Mouse (Mus musculus) liver, embryonic 16.5 days (tissue): Measurements from ENCODE around the gene Rasal3. TPM values are rescaled to one million over a fixed set of nuclear protein-coding genes. Genes with fewer than 3 reads are reported as not detected.
A peak's percentile ranks its signal among the peaks of the same experiment; 100 is the strongest.

Experiments
- ATAC-seq: fragments of 200-750 bp; cut with Nextera tagmentation; 2 replicates; pipeline ENCODE4 v1.8.0; 2017; ENCODE audit warnings: low read depth, mild to moderate bottlenecking, moderate number of reproducible peaks, moderate library complexity
- H3K27ac ChIP-seq: fragments of 300-500 bp; sonication (generic); 2 replicates; pipeline ENCODE4 v1.5.1; 2014; ENCODE audit warnings: mild to moderate bottlenecking, low read length
- H3K27me3 ChIP-seq: fragments of 300-500 bp; sonication (generic); 2 replicates; pipeline ENCODE4 v1.6.1; 2014; ENCODE audit warnings: low read depth, low read length, mixed read lengths; ENCODE audit not compliant: control insufficient read depth, insufficient read depth
- H3K36me3 ChIP-seq: fragments of 300-500 bp; sonication (generic); 2 replicates; pipeline ENCODE4 v1.6.1; 2014; ENCODE audit warnings: mild to moderate bottlenecking; ENCODE audit not compliant: control insufficient read depth, insufficient read depth
- H3K4me1 ChIP-seq: fragments of 300-500 bp; sonication (generic); 2 replicates; pipeline ENCODE4 v1.6.1; 2014; ENCODE audit warnings: low read depth, low read length, mixed read lengths; ENCODE audit not compliant: control insufficient read depth
- H3K4me2 ChIP-seq: fragments of 300-500 bp; sonication (generic); 2 replicates; pipeline ENCODE4 v1.6.1; 2014; ENCODE audit warnings: low read depth, low read length, mixed read lengths
- H3K4me3 ChIP-seq: fragments of 300-500 bp; sonication (generic); 2 replicates; pipeline ENCODE4 v1.5.1; 2014; ENCODE audit warnings: low read depth, mild to moderate bottlenecking, low read length
- H3K9ac ChIP-seq: fragments of 300-500 bp; sonication (generic); 2 replicates; pipeline ENCODE4 v1.6.1; 2014; ENCODE audit warnings: low read depth, low read length
- H3K9me3 ChIP-seq: fragments of 300-500 bp; sonication (generic); replicated peaks from 2 replicates; pipeline ENCODE4 v1.6.1; 2016; ENCODE audit warnings: low read length; ENCODE audit not compliant: control insufficient read depth
- WGBS: fragments of 180-500 bp; shearing (Covaris S2); extraction: QIAGEN DNeasy Blood & Tissue Kit; methylation state at CpG from one replicate; pipeline ENCODE4 v1.1.7; 2014; ENCODE audit not compliant: insufficient replicate concordance; 5-methylcytosine and 5-hydroxymethylcytosine counted together
- polyA plus RNA-seq: library from polyadenylated mRNA; unstranded; fragments of >200 nt; fragmentation: Nextera tagmentation; extraction: Ambion mirVana; gene quantifications from 2 replicates; pipeline ENCODE4 v1.2.1, GENCODE M21; 2015

Rasal3 gene
- polyA plus RNA-seq, 1 experiment from 2014 or later, result 2.6 TPM

GRCm38 (mm10) chr17:32364331-32364730 lies 39.1 kb downstream of the Rasal3 start:
- peak overlapping the region; percentile 72 for H3K27ac ChIP-seq
- peak; percentile 93 for ATAC-seq

GRCm38 (mm10) chr17:32363821-32364301 lies 39.5 kb downstream of the Rasal3 start:
- H3K4me3 ChIP-seq, result peak overlapping the region; percentile 88
- H3K27me3 ChIP-seq, result no peaks in the 10 kb centered on the region
- H3K27ac ChIP-seq, result peak overlapping the region; percentile 27; the same call in 1 of the 2 replicates
- WGBS, result under 1% methylated on average over 40 of the region's 50 CpGs
- H3K4me1 ChIP-seq, result peaks cover 43% of the 10 kb centered on the region
- H3K4me2 ChIP-seq, result peak overlapping the region; percentile 68
- peaks cover 19% of the 10 kb centered on the region for H3K36me3 ChIP-seq
- ATAC-seq, result peak; percentile 28
- H3K9ac ChIP-seq, result peak overlapping the region; percentile 87
- H3K9me3 ChIP-seq, result no peaks in the 10 kb centered on the region

More at GRCm38 (mm10) chr17:32364331-32364730, 39.1 kb downstream of the Rasal3 start:
- Histone ChIP-seq H3K9ac (peak overlapping the region; percentile 87), H3K27me3 (no peaks in the 10 kb centered on the region), H3K4me1 (peaks cover 46% of the 10 kb centered on the region), H3K4me3 (peak overlapping the region; percentile 88), H3K4me2 (peak overlapping the region; percentile 68), H3K9me3 (no peaks in the 10 kb centered on the region), H3K36me3 (peaks cover 14% of the 10 kb centered on the region)
- under 1% methylated on average over 45 of the region's 47 CpGs for WGBS

- Histone ChIP-seq H3K9ac (no peak overlapping the region), H3K9me3 (no peaks in the 10 kb centered on the region), H3K4me2 (peak overlapping the region; percentile 68), H3K27me3 (no peaks in the 10 kb centered on the region), H3K4me1 (peaks cover 33% of the 10 kb centered on the region), H3K4me3 (peak overlapping the region; percentile 88; the same call in 1 of the 2 replicates), H3K27ac (no peak overlapping the region), H3K36me3 (peaks cover 29% of the 10 kb centered on the region)
- no peak for ATAC-seq
- WGBS, result 65% methylated on average over 4 of the region's 4 CpGs
Measured at GRCm38 (mm10) chr17:32362686-32363085, 40.7 kb downstream of the Rasal3 start.

GRCm38 (mm10) chr17:32359928-32360327 lies 43.5 kb downstream of the Rasal3 start:
- H3K9ac ChIP-seq, result no peak overlapping the region
- no peaks in the 10 kb centered on the region for H3K9me3 ChIP-seq
- H3K4me1 ChIP-seq, result peaks cover 18% of the 10 kb centered on the region
- H3K27me3 ChIP-seq, result no peaks in the 10 kb centered on the region
- H3K36me3 ChIP-seq, result peaks cover 56% of the 10 kb centered on the region
- no peak overlapping the region for H3K4me2 ChIP-seq
- H3K4me3 ChIP-seq, result no peak overlapping the region
- 87% methylated on average over 18 of the region's 18 CpGs for WGBS
- no peak for ATAC-seq
- H3K27ac ChIP-seq, result no peak overlapping the region

- 76% methylated on average over 6 of the region's 6 CpGs for WGBS
- H3K4me1 ChIP-seq, result peaks cover 13% of the 10 kb centered on the region
- no peaks in the 10 kb centered on the region for H3K27me3 ChIP-seq
- H3K9ac ChIP-seq, result no peak overlapping the region
- no peak overlapping the region for H3K4me3 ChIP-seq
- no peak overlapping the region for H3K27ac ChIP-seq
- H3K36me3 ChIP-seq, result peaks cover 61% of the 10 kb centered on the region
- no peaks in the 10 kb centered on the region for H3K9me3 ChIP-seq
- no peak overlapping the region for H3K4me2 ChIP-seq
- no peak for ATAC-seq
Measured at GRCm38 (mm10) chr17:32358943-32359340, 44.4 kb downstream of the Rasal3 start.

- Histone ChIP-seq H3K4me2 (no peak overlapping the region), H3K9ac (no peak overlapping the region), H3K4me3 (no peak overlapping the region), H3K4me1 (peaks cover 10% of the 10 kb centered on the region), H3K36me3 (peaks cover 61% of the 10 kb centered on the region), H3K9me3 (no peaks in the 10 kb centered on the region), H3K27me3 (no peaks in the 10 kb centered on the region), H3K27ac (no peak overlapping the region)
- 78% methylated on average over 7 of the region's 7 CpGs for WGBS
- ATAC-seq, result no peak
Measured at GRCm38 (mm10) chr17:32358192-32358942, 45.0 kb downstream of the Rasal3 start.

- ATAC-seq, result no peak
- Histone ChIP-seq H3K4me3 (no peak overlapping the region), H3K9me3 (no peaks in the 10 kb centered on the region), H3K4me2 (no peak overlapping the region), H3K9ac (no peak overlapping the region), H3K27me3 (no peaks in the 10 kb centered on the region), H3K36me3 (peaks cover 61% of the 10 kb centered on the region), H3K4me1 (no peaks in the 10 kb centered on the region; the same call in 1 of the 2 replicates), H3K27ac (no peak overlapping the region)
- WGBS, result 87% methylated on average over 24 of the region's 24 CpGs
Measured at GRCm38 (mm10) chr17:32356766-32357760, 46.3 kb downstream of the Rasal3 start.

- Histone ChIP-seq H3K4me3 (no peak overlapping the region), H3K9me3 (no peaks in the 10 kb centered on the region), H3K9ac (no peak overlapping the region), H3K4me2 (no peak overlapping the region), H3K36me3 (peaks cover 58% of the 10 kb centered on the region), H3K27me3 (no peaks in the 10 kb centered on the region), H3K27ac (no peak overlapping the region), H3K4me1 (peaks cover under 1% of the 10 kb centered on the region)
- 84% methylated on average over 9 of the region's 9 CpGs for WGBS
- no peak for ATAC-seq
Measured at GRCm38 (mm10) chr17:32356281-32356680, 47.1 kb downstream of the Rasal3 start.
